Mouse (Mus musculus) liver, embryonic 14.5 days (tissue): ENCODE measurements around the gene Tpd52l1.

Experiments used
- CTCF ChIP-seq: IDR thresholded peaks from 2 replicates; pipeline ENCODE4 v1.5.1; 2016; ENCODE audit warnings: antibody characterized with exemption, low read depth, control low read depth
- EP300 ChIP-seq: IDR thresholded peaks from 2 replicates; pipeline ENCODE4 v1.6.1; 2016; ENCODE audit warnings: antibody characterized with exemption, low read depth

DNA sequence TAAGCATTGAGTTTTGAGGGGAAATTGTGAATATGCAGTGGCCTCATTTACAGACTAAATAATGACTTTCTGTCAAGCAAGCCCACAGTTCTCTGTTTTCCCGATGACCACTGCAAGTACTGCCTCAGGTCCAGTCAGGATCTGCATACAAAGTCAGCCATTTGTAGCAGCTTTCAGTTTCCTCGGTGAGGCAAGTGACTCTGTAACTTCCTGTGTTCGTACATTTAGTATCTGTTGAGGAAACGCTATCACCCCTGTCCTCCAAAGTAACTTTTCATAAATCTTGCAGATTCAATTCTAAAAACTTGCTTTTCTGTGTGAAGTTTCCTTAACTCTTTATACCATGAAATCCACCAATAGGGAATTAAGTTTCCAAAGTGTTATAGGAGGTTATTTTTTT, 19.7 kb upstream of the Tpd52l1 start:
- TF ChIP-seq CTCF (no peak), EP300 (no peak)
